In genomic region chr16:17928087-17928580, GRCm38 (mm10) we compare ENCODE assay signal across 8 mouse cellular contexts. TPM values are rescaled to one million over a fixed set of nuclear protein-coding genes. Genes with fewer than 3 reads are reported as not detected.
A peak's percentile ranks its signal among the peaks of the same experiment; 100 is the strongest.
DNase-seq lines count a peak whose midpoint lies in the region; ATAC-seq and TF ChIP-seq lines count a peak whose summit lies in the region.

Gene Slc25a1 (minus strand): TSS chr16:17928219.

- ATAC-seq in midbrain, embryonic 11.5 days (ENCODE audit: low FRiP score) = peak; percentile 86

- H3K9ac ChIP-seq in midbrain, embryonic 11.5 days (ENCODE audit: low read length) = peak within 1 kb of the TSS; percentile 77

- peak within 1 kb of the TSS; percentile 91 for H3K4me2 ChIP-seq in midbrain, embryonic 11.5 days

- peak within 1 kb of the TSS; percentile 57 for H3K27ac ChIP-seq in embryonic fibroblast, embryonic 13.5 days (ENCODE audit: insufficient read depth, low read length)
- peak within 1 kb of the TSS; percentile 75 for H3K27ac ChIP-seq in kidney, adult 2 months (ENCODE audit: insufficient read depth, low read depth, low read length)
- H3K27ac ChIP-seq in limb, embryonic 10.5 days = peak within 1 kb of the TSS; percentile 90
- H3K27ac ChIP-seq in midbrain, embryonic 11.5 days (ENCODE audit: low read depth, low read length) = peak within 1 kb of the TSS; percentile 41

- H3K27me3 ChIP-seq in kidney, adult 2 months (replicated peaks; ENCODE audit: control insufficient read depth, insufficient read depth, low read length) = no peaks in the 10 kb centered on the region
- H3K27me3 ChIP-seq in limb, embryonic 10.5 days (ENCODE audit: low read depth, poor library complexity, severe bottlenecking) = no peaks in the 10 kb centered on the region
- peaks cover 4% of the 10 kb centered on the region; the same call in 1 of the 2 replicates for H3K27me3 ChIP-seq in midbrain, embryonic 11.5 days (ENCODE audit: control insufficient read depth, insufficient read depth, low read length)

- H3K9me3 ChIP-seq in limb, embryonic 10.5 days (replicated peaks) = no peaks in the 10 kb centered on the region
- H3K9me3 ChIP-seq in midbrain, embryonic 11.5 days (ENCODE audit: control insufficient read depth, low read length) = no peaks in the 10 kb centered on the region

- peak within 1 kb of the TSS; percentile 69 for H3K4me3 ChIP-seq in embryonic fibroblast, embryonic 13.5 days (ENCODE audit: insufficient read depth, low read length)
- H3K4me3 ChIP-seq in kidney, adult 2 months (ENCODE audit: insufficient read depth, low read depth, low read length) = peak within 1 kb of the TSS; percentile 50
- H3K4me3 ChIP-seq in limb, embryonic 10.5 days = peak within 1 kb of the TSS; percentile 84
- peak within 1 kb of the TSS; percentile 69 for H3K4me3 ChIP-seq in midbrain, embryonic 11.5 days (ENCODE audit: low read depth, low read length)

- no peak for TF ChIP-seq CTCF in embryonic fibroblast, embryonic 13.5 days (IDR thresholded peaks at IDR 0.05; ENCODE audit: borderline replicate concordance, insufficient read depth, low read length)
- TF ChIP-seq CTCF in kidney, adult 2 months (conservative IDR thresholded peaks at IDR 0.05; ENCODE audit: insufficient read depth, insufficient read length, low read depth, low read length) = no peak

- DNase-seq in A20 (ENCODE audit: low read depth, low spot score) = peak; percentile 97
- peak; percentile 86 for DNase-seq in brain, adult 2 months (ENCODE audit: low read depth, low spot score)
- peak; percentile 46 for DNase-seq in heart, adult 8-10 months (ENCODE audit: low spot score)
- DNase-seq in kidney, adult 2 months = peak; percentile 84
- peak; percentile 89 for DNase-seq in limb, embryonic 10.5 days (ENCODE audit: low spot score)
- peak; percentile 98 for DNase-seq in midbrain, embryonic 11.5 days (ENCODE audit: low spot score, missing footprints)
- peak; percentile 71 to 82 for DNase-seq in spleen, adult 18-20 months

- H3K36me3 ChIP-seq in kidney, adult 2 months (ENCODE audit: control insufficient read depth, insufficient read depth, low read length) = no peaks in the 10 kb centered on the region
- H3K36me3 ChIP-seq in limb, embryonic 10.5 days = peaks cover 24% of the 10 kb centered on the region
- peaks cover 3% of the 10 kb centered on the region; the same call in 1 of the 2 replicates for H3K36me3 ChIP-seq in midbrain, embryonic 11.5 days (ENCODE audit: control insufficient read depth, insufficient read depth, low read length)

- H3K4me1 ChIP-seq in embryonic fibroblast, embryonic 13.5 days (ENCODE audit: control insufficient read depth, insufficient read depth, low read length) = 0 out of 2 replicates have a peak, but pooled peaks cover 1% of the 10 kb centered on the region
- no peaks in the 10 kb centered on the region for H3K4me1 ChIP-seq in kidney, adult 2 months (ENCODE audit: control insufficient read depth, insufficient read depth, low read length)
- H3K4me1 ChIP-seq in limb, embryonic 10.5 days = peaks cover 30% of the 10 kb centered on the region
- H3K4me1 ChIP-seq in midbrain, embryonic 11.5 days (ENCODE audit: control insufficient read depth, insufficient read depth, low read length) = peaks cover 18% of the 10 kb centered on the region

- peak; percentile 59 for TF ChIP-seq POLR2A in embryonic fibroblast, embryonic 13.5 days (IDR thresholded peaks at IDR 0.05; ENCODE audit: low read depth, low read length)
- TF ChIP-seq POLR2A in kidney, adult 2 months (IDR thresholded peaks at IDR 0.05; ENCODE audit: low read depth, low read length) = no peak

- under 1% methylated on average over 47 of the region's 47 CpGs for WGBS in kidney, adult 2 months
- under 1% methylated on average over 47 of the region's 47 CpGs for WGBS in limb, embryonic 10.5 days
- under 1% methylated on average over 47 of the region's 47 CpGs for WGBS in midbrain, embryonic 11.5 days

RNA-seq across cellular contexts. Expression of gene Slc25a1, which starts in this region (rescaled TPM):
- 77.8 and 111 TPM in 2 replicates for polyA plus RNA-seq in embryonic fibroblast, embryonic 13.5 days (2011; ENCODE audit: insufficient read length, low read depth, missing spikeins)
- total RNA-seq in heart, adult 8-10 months (2022) = 1 to 10 TPM; 4.6 to 7.9 (median 7.2) TPM
- 300 and 304 TPM in 2 replicates for polyA plus RNA-seq in kidney, adult 2 months (2012; rRNA removed)
- polyA plus RNA-seq in limb, embryonic 10.5 days (2016; fragmentation: Nextera tagmentation; extraction: Ambion mirVana) = 94.2 and 103 TPM in 2 replicates
- polyA plus RNA-seq in midbrain, embryonic 11.5 days (2014; fragmentation: Nextera tagmentation; extraction: Ambion mirVana) = 96.5 and 97.6 TPM in 2 replicates

Comparison
In these comparisons a context has a peak if more than half of its experiments do, and no peak if none do; other contexts are left out.
1. Peak in every context shown above with its lines: DNase-seq, ATAC-seq, H3K4me3 ChIP-seq and H3K27ac ChIP-seq.
2. DNase-seq: peak in every context shown above with its lines; median percentile 98 in midbrain, embryonic 11.5 days; 97 in A20; 89 in limb, embryonic 10.5 days; 86 in brain, adult 2 months; 84 in kidney, adult 2 months; 76 in spleen, adult 18-20 months; 46 in heart, adult 8-10 months.